Mouse (Mus musculus): ENCODE data around the gene Rln3. TPM values are rescaled to one million over a fixed set of nuclear protein-coding genes. Genes with fewer than 3 reads are reported as not detected.

Rln3 gene
- polyA plus RNA-seq, 1 experiment from 2014 or later, result not detected

DNA sequence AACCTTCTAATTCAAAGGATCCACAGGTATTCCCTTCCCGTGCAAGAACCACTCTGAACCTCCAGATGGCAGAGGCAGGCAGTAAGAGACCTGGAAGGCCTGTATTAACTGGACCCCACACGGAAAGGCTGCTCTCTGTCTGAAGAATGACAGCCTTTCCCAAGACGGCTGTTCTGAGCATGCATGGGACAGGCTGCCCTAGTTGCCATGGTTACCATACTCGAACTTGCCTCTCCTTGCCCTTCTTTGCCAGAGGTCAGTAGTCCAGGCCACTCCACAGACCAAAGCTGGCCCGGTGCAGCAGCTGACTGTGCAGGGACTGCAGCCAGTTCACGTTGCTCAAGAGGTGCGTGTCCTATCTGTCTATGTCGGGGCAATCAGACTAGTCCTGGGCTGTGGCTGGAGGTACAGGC is 39.0 kb upstream of the Rln3 start:
- peaks cover 54% of the 10 kb centered on the region for H3K36me3 ChIP-seq (ENCODE audit: insufficient read depth, low read length)
- no peaks in the 10 kb centered on the region for H3K9me3 ChIP-seq (replicated peaks; ENCODE audit: low read length)
- TF ChIP-seq CTCF (IDR thresholded peaks at IDR 0.05; ENCODE audit: low read depth), result peak; percentile 60
- no peak overlapping the region for H3K4me3 ChIP-seq (replicated peaks; ENCODE audit: low read depth, low read length)
- 0 out of 2 replicates have a peak overlapping the region, but pooled peaks have one; percentile 2 for H3K9ac ChIP-seq (ENCODE audit: low read depth, low read length)
- H3K27me3 ChIP-seq (ENCODE audit: insufficient read depth, low read length), result no peaks in the 10 kb centered on the region
- DNase-seq (ENCODE audit: low spot score), result peak; percentile 59
- 33% methylated on average over 8 of the region's 8 CpGs for WGBS
- peak; percentile 87 for ATAC-seq (replicated peaks; ENCODE audit: low FRiP score, low read depth)
- H3K4me2 ChIP-seq (ENCODE audit: low read length), result no peak overlapping the region
- no peak overlapping the region for H3K27ac ChIP-seq
- H3K4me1 ChIP-seq (replicated peaks; ENCODE audit: insufficient read depth, low read length), result no peaks in the 10 kb centered on the region

DNA sequence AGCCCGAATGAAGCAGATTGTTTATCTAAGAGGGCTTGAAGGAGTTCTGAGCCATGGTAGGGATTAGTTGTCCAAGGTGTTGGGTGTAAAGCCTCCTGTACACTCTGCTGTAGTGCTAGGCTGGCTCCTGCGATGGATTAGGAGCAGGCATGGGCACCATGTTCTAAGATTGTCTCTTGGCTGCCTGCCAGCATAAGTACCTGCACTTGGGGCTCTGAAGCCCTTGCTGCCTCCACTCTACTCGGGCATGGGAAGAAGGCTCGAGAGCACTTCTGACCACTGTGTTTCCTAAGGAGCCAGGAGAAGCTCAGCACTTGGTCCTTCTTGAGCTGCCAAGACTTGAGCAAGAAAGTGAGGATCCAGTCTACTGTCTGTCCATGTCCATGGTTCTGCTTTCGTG is 34.4 kb upstream of the Rln3 start:
- no peaks in the 10 kb centered on the region for H3K9me3 ChIP-seq (replicated peaks; ENCODE audit: low read length)
- H3K4me2 ChIP-seq (ENCODE audit: low read length), result no peak overlapping the region
- no peak for TF ChIP-seq CTCF (IDR thresholded peaks at IDR 0.05; ENCODE audit: low read depth)
- H3K27ac ChIP-seq, result no peak overlapping the region
- H3K4me3 ChIP-seq (replicated peaks; ENCODE audit: low read depth, low read length), result no peak overlapping the region
- no peaks in the 10 kb centered on the region for H3K27me3 ChIP-seq (ENCODE audit: insufficient read depth, low read length)
- 78% methylated on average over 5 of the region's 5 CpGs for WGBS
- ATAC-seq (replicated peaks; ENCODE audit: low FRiP score, low read depth) (no peak), DNase-seq (ENCODE audit: low spot score) (no peak)
- H3K9ac ChIP-seq (ENCODE audit: low read depth, low read length), result no peak overlapping the region
- no peaks in the 10 kb centered on the region for H3K4me1 ChIP-seq (replicated peaks; ENCODE audit: insufficient read depth, low read length)
- peaks cover 36% of the 10 kb centered on the region for H3K36me3 ChIP-seq (ENCODE audit: insufficient read depth, low read length)

DNA sequence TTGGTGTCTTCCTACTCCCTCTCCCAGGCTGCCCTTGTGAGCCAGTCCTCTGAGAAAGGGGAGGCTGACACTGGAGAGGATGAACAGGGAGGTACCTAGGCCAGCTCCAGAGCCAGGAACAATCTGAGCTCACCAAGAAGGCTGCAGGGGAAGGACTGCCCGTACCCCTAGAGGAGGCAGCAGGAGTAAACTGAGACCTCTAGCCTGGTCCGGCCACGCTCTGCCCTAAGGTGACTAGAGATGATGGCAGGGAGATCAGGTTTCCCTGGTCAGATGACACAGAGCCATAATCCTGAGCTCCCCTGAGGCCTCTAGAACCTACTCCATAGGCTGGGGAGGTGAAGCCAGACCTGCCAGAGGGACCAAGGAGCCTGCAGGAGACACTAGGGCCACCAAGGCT is 32.0 kb upstream of the Rln3 start:
- no peak for ATAC-seq (replicated peaks; ENCODE audit: low FRiP score, low read depth)
- Histone ChIP-seq H3K36me3 (ENCODE audit: insufficient read depth, low read length) (peaks cover 17% of the 10 kb centered on the region), H3K4me3 (replicated peaks; ENCODE audit: low read depth, low read length) (no peak overlapping the region), H3K9ac (ENCODE audit: low read depth, low read length) (no peak overlapping the region), H3K4me1 (replicated peaks; ENCODE audit: insufficient read depth, low read length) (peaks cover 8% of the 10 kb centered on the region; the same call in 1 of the 2 replicates), H3K4me2 (ENCODE audit: low read length) (no peak overlapping the region), H3K27me3 (ENCODE audit: insufficient read depth, low read length) (no peaks in the 10 kb centered on the region), H3K27ac (no peak overlapping the region), H3K9me3 (replicated peaks; ENCODE audit: low read length) (no peaks in the 10 kb centered on the region)
- 47% methylated on average over 3 of the region's 3 CpGs for WGBS
- no peak for TF ChIP-seq CTCF (IDR thresholded peaks at IDR 0.05; ENCODE audit: low read depth)
- peak; percentile 30 for DNase-seq (ENCODE audit: low spot score)

DNA sequence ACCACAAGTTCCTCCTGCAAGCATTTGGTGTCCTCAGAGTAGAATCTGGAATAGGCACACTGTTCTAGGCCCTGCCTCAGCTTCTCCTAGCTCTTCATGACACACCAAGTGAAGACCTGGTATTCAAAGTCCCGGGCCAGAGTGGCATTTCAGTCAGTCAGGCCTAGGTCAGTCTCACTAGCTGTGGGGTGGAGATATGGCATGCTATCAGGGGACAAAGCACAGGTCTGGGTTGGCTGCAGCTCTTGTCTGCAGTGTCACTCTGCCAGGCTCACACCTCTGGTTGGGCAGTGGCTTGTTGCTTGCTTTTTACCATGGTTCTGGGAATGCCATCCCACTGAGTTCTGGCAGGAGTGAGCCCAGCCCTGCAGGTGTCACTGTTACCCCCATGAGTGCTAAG is 31.6 kb upstream of the Rln3 start:
- WGBS, result 93% methylated on average over 1 of the region's 1 CpGs
- no peak overlapping the region for H3K9ac ChIP-seq (ENCODE audit: low read depth, low read length)
- no peak overlapping the region for H3K4me2 ChIP-seq (ENCODE audit: low read length)
- H3K27me3 ChIP-seq (ENCODE audit: insufficient read depth, low read length), result no peaks in the 10 kb centered on the region
- DNase-seq (ENCODE audit: low spot score), result no peak
- peak; percentile 21; the same call in 1 of the 2 replicates for TF ChIP-seq CTCF (IDR thresholded peaks at IDR 0.05; ENCODE audit: low read depth)
- ATAC-seq (replicated peaks; ENCODE audit: low FRiP score, low read depth), result no peak
- no peak overlapping the region for H3K27ac ChIP-seq
- H3K4me3 ChIP-seq (replicated peaks; ENCODE audit: low read depth, low read length), result no peak overlapping the region
- peaks cover 17% of the 10 kb centered on the region for H3K36me3 ChIP-seq (ENCODE audit: insufficient read depth, low read length)
- peaks cover 9% of the 10 kb centered on the region; the same call in 1 of the 2 replicates for H3K4me1 ChIP-seq (replicated peaks; ENCODE audit: insufficient read depth, low read length)
- no peaks in the 10 kb centered on the region for H3K9me3 ChIP-seq (replicated peaks; ENCODE audit: low read length)

DNA sequence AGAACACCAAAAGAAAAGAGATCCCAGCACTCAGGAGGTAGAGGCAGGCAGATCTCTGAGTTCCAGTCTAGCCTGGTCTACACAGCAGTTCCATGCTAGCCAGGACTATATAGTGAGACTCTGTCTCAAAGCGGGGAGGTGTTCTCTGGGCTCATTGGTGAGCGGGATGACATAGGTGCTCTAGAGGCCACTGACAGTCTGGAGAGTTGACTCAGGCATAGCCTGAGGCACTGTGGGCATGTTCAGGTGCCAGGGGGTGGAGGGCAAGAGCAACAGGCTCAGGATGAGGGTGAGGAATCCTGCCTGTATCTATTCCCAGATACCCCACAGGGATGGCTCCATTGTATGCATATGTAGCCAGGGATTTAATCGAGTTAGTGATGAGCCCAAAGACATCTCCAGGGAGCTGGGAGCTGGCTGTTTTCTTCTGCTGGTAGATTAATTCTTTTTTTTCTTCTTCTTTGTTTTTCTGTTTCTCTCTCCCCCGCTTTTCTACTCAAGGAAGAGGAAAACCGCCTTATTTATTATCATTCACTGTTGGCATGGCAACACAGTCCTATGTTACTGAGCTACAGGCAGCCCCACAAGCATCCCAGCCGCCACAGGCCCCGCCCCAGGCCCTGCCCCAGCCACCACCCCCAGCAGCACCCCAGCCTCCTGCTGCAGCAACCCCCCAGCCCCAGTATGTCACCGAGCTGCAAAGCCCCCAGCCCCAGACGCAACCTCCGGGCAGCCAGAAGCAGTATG is 28.6 kb upstream of the Rln3 start:
- H3K9ac ChIP-seq (ENCODE audit: low read depth, low read length), result no peak overlapping the region
- H3K4me2 ChIP-seq (ENCODE audit: low read length), result no peak overlapping the region
- no peaks in the 10 kb centered on the region for H3K27me3 ChIP-seq (ENCODE audit: insufficient read depth, low read length)
- no peak overlapping the region for H3K4me3 ChIP-seq (replicated peaks; ENCODE audit: low read depth, low read length)
- no peak for ATAC-seq (replicated peaks; ENCODE audit: low FRiP score, low read depth)
- H3K9me3 ChIP-seq (replicated peaks; ENCODE audit: low read length), result no peaks in the 10 kb centered on the region
- peak overlapping the region; percentile 34; the same call in 1 of the 2 replicates for H3K27ac ChIP-seq
- H3K36me3 ChIP-seq (ENCODE audit: insufficient read depth, low read length), result no peaks in the 10 kb centered on the region; the same call in 1 of the 2 replicates
- H3K4me1 ChIP-seq (replicated peaks; ENCODE audit: insufficient read depth, low read length), result peaks cover 29% of the 10 kb centered on the region
- TF ChIP-seq CTCF (IDR thresholded peaks at IDR 0.05; ENCODE audit: low read depth), result no peak
- DNase-seq (ENCODE audit: low spot score), result peak; percentile 62
- WGBS, result 53% methylated on average over 9 of the region's 10 CpGs

DNA sequence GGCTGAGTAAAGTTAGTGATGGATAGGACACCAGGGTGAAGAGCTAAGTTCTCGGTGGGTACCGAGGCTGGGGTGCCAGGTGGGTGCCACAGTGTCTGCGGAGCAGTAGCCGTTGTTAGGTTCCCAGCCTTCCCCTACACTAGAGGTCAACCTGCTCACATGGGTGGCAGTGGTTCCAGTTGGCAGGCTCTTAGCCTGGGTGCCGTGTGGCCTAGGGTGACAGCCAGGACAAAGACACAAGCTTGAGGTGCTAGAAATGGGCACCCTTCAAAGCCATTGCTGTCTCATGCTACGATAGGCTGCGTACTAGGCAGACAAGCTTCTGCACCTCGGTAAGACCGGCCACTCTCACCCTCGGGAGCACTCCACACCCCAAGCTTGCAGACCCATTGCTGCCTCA is 27.5 kb upstream of the Rln3 start:
- Histone ChIP-seq H3K27me3 (ENCODE audit: insufficient read depth, low read length) (no peaks in the 10 kb centered on the region), H3K27ac (peak overlapping the region; percentile 34; the same call in 1 of the 2 replicates), H3K4me1 (replicated peaks; ENCODE audit: insufficient read depth, low read length) (peaks cover 38% of the 10 kb centered on the region), H3K9ac (ENCODE audit: low read depth, low read length) (no peak overlapping the region), H3K36me3 (ENCODE audit: insufficient read depth, low read length) (no peaks in the 10 kb centered on the region; the same call in 1 of the 2 replicates), H3K4me3 (replicated peaks; ENCODE audit: low read depth, low read length) (no peak overlapping the region), H3K9me3 (replicated peaks; ENCODE audit: low read length) (no peaks in the 10 kb centered on the region), H3K4me2 (ENCODE audit: low read length) (no peak overlapping the region)
- ATAC-seq (replicated peaks; ENCODE audit: low FRiP score, low read depth) (no peak), DNase-seq (ENCODE audit: low spot score) (no peak)
- 86% methylated on average over 10 of the region's 10 CpGs for WGBS
- TF ChIP-seq CTCF (IDR thresholded peaks at IDR 0.05; ENCODE audit: low read depth), result no peak

Data from kidney, postnatal 0 days (tissue).